Mouse (Mus musculus): ENCODE data around the gene Sod2.

DNA sequence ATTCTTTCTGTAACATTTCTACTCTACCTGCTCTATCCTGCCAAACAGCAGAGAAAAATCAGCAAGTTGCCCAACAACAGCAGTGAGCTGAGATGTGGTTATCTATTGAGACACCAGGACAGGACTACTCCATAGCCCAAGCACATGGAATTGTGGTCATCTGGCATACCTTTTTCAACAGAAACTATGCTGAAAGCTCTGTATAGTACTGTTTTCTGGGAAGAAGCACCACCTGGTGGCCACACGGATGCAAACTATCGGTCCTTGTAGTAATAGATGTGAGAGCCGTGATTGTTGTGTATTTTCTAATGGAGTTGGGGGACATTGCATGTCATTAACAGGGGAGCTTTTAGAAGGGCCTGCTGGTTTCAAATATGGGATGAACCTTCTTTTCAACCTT is 10.3 kb upstream of the Sod2 start:
- TF ChIP-seq CTCF (IDR thresholded peaks at IDR 0.05; ENCODE audit: low read depth) = peak; percentile 61
- TF ChIP-seq EP300 (IDR thresholded peaks at IDR 0.05; ENCODE audit: low read depth) = no peak
